Mouse (Mus musculus) hindbrain, embryonic 12.5 days (tissue): ENCODE results near the gene Gm6370. TPM values are rescaled to one million over a fixed set of nuclear protein-coding genes. Genes with fewer than 3 reads are reported as not detected.
"Not testable (repeated sequence)": the region's sequence is repeated elsewhere in the genome, so short reads cannot be mapped to it uniquely, and the experiment has no call there.

Experiments
- ATAC-seq: fragments of 200-750 bp; cut with Nextera tagmentation; 2 replicates; pipeline ENCODE4 v1.8.0; 2017; ENCODE audit warnings: moderate TSS enrichment; ENCODE audit not compliant: low FRiP score
- H3K27ac ChIP-seq: fragments of 300-500 bp; sonication (generic); 2 replicates; pipeline ENCODE4 v1.5.1; 2016; ENCODE audit warnings: mild to moderate bottlenecking
- H3K27me3 ChIP-seq: fragments of 300-500 bp; sonication (generic); 2 replicates; pipeline ENCODE4 v1.6.1; 2016; ENCODE audit warnings: mild to moderate bottlenecking
- H3K36me3 ChIP-seq: fragments of 300-500 bp; sonication (generic); 2 replicates; pipeline ENCODE4 v1.6.1; 2016; ENCODE audit warnings: mild to moderate bottlenecking
- H3K4me1 ChIP-seq: fragments of 300-500 bp; sonication (generic); 2 replicates; pipeline ENCODE4 v1.6.1; 2016
- H3K4me2 ChIP-seq: fragments of 300-500 bp; sonication (generic); replicated peaks from 2 replicates; pipeline ENCODE4 v1.6.1; 2016; ENCODE audit warnings: mild to moderate bottlenecking
- H3K4me3 ChIP-seq: fragments of 300-500 bp; sonication (generic); 2 replicates; pipeline ENCODE4 v1.5.1; 2016; ENCODE audit warnings: mild to moderate bottlenecking
- H3K9ac ChIP-seq: fragments of 300-500 bp; sonication (generic); 2 replicates; pipeline ENCODE4 v1.6.1; 2016; ENCODE audit warnings: mild to moderate bottlenecking, moderate library complexity
- H3K9me3 ChIP-seq: fragments of 300-500 bp; sonication (generic); replicated peaks from 2 replicates; pipeline ENCODE4 v1.6.1; 2016; ENCODE audit warnings: mild to moderate bottlenecking
- WGBS: fragments of 180-500 bp; shearing (Covaris S2); methylation state at CpG from one replicate; pipeline ENCODE4 v1.1.7; 2016; 5-methylcytosine and 5-hydroxymethylcytosine counted together
- polyA plus RNA-seq: library from polyadenylated mRNA; unstranded; fragments of >200 nt; fragmentation: Nextera tagmentation; extraction: Ambion mirVana; gene quantifications from 2 replicates; pipeline ENCODE4 v1.2.1, GENCODE M21; 2016

Gene Gm6370
- not detected in 2 replicates for polyA plus RNA-seq

GRCm38 (mm10) chr5:146491063-146491462 is at the start of gene Gm6370:
TSS of gene Gm6370 (plus strand) at chr5:146491363.
- no CpG with 5 or more reads among the region's 5 CpGs for WGBS
- H3K27me3 ChIP-seq, H3K4me3 ChIP-seq, H3K27ac ChIP-seq, H3K9me3 ChIP-seq, H3K4me1 ChIP-seq, ATAC-seq, H3K36me3 ChIP-seq, H3K4me2 ChIP-seq, H3K9ac ChIP-seq: not testable (repeated sequence)

- H3K27me3 ChIP-seq: no peaks in the 10 kb centered on the region
- no peak overlapping the region for H3K4me3 ChIP-seq
- H3K4me1 ChIP-seq: no peaks in the 10 kb centered on the region
- no peak for ATAC-seq
- H3K4me2 ChIP-seq: no peak overlapping the region
- H3K9me3 ChIP-seq: 0 out of 2 replicates have a peak, but pooled peaks cover 11% of the 10 kb centered on the region
- H3K9ac ChIP-seq: no peak overlapping the region
- H3K36me3 ChIP-seq: peaks cover 27% of the 10 kb centered on the region
- 94% methylated on average over 2 of the region's 2 CpGs for WGBS
- H3K27ac ChIP-seq: no peak overlapping the region
Measured at GRCm38 (mm10) chr5:146442767-146443166, 48.4 kb upstream of the Gm6370 start.

- H3K4me2 ChIP-seq: no peak overlapping the region
- no peak overlapping the region for H3K9ac ChIP-seq
- H3K4me1 ChIP-seq: no peaks in the 10 kb centered on the region
- H3K4me3 ChIP-seq: no peak overlapping the region
- H3K27me3 ChIP-seq: no peaks in the 10 kb centered on the region
- H3K27ac ChIP-seq: no peak overlapping the region
- 0 out of 2 replicates have a peak, but pooled peaks cover 3% of the 10 kb centered on the region for H3K36me3 ChIP-seq
- no peak for ATAC-seq
- 92% methylated on average over 2 of the region's 2 CpGs for WGBS
- H3K9me3 ChIP-seq: no peaks in the 10 kb centered on the region
Measured at GRCm38 (mm10) chr5:146446633-146447032, 44.5 kb upstream of the Gm6370 start.

- Histone ChIP-seq H3K36me3 (peaks cover 26% of the 10 kb centered on the region), H3K9ac (no peak overlapping the region), H3K9me3 (no peaks in the 10 kb centered on the region), H3K4me3 (no peak overlapping the region), H3K4me1 (no peaks in the 10 kb centered on the region), H3K27ac (no peak overlapping the region), H3K27me3 (no peaks in the 10 kb centered on the region), H3K4me2 (no peak overlapping the region)
- no peak for ATAC-seq
- 70% methylated on average over 11 of the region's 11 CpGs for WGBS
Measured at GRCm38 (mm10) chr5:146451592-146452254, 39.4 kb upstream of the Gm6370 start.

GRCm38 (mm10) chr5:146453556-146453955 is 37.6 kb upstream of the Gm6370 start:
- H3K4me1 ChIP-seq: no peaks in the 10 kb centered on the region
- no peak for ATAC-seq
- H3K4me2 ChIP-seq: no peak overlapping the region
- no peak overlapping the region for H3K4me3 ChIP-seq
- no peaks in the 10 kb centered on the region for H3K9me3 ChIP-seq
- H3K27ac ChIP-seq: no peak overlapping the region
- no peaks in the 10 kb centered on the region for H3K27me3 ChIP-seq
- 91% methylated on average over 6 of the region's 6 CpGs for WGBS
- peaks cover 34% of the 10 kb centered on the region for H3K36me3 ChIP-seq
- no peak overlapping the region for H3K9ac ChIP-seq

GRCm38 (mm10) chr5:146461612-146462011 is 29.6 kb upstream of the Gm6370 start:
- ATAC-seq: no peak
- H3K4me3 ChIP-seq: no peak overlapping the region
- H3K27me3 ChIP-seq: no peaks in the 10 kb centered on the region
- H3K9ac ChIP-seq: no peak overlapping the region
- H3K27ac ChIP-seq: no peak overlapping the region
- no peaks in the 10 kb centered on the region for H3K9me3 ChIP-seq
- H3K36me3 ChIP-seq: peaks cover 25% of the 10 kb centered on the region
- H3K4me1 ChIP-seq: no peaks in the 10 kb centered on the region
- no peak overlapping the region for H3K4me2 ChIP-seq
- WGBS: 78% methylated on average over 8 of the region's 8 CpGs

- H3K36me3 ChIP-seq: peaks cover 32% of the 10 kb centered on the region
- 96% methylated on average over 19 of the region's 19 CpGs for WGBS
- no peaks in the 10 kb centered on the region for H3K27me3 ChIP-seq
- H3K9me3 ChIP-seq: no peaks in the 10 kb centered on the region
- no peak overlapping the region for H3K27ac ChIP-seq
- no peak overlapping the region for H3K4me2 ChIP-seq
- no peak for ATAC-seq
- no peak overlapping the region for H3K9ac ChIP-seq
- H3K4me3 ChIP-seq: no peak overlapping the region
- no peaks in the 10 kb centered on the region for H3K4me1 ChIP-seq
Measured at GRCm38 (mm10) chr5:146466663-146467062, 24.5 kb upstream of the Gm6370 start.

- Histone ChIP-seq H3K27me3 (no peaks in the 10 kb centered on the region), H3K4me3 (no peak overlapping the region), H3K27ac (no peak overlapping the region), H3K4me1 (no peaks in the 10 kb centered on the region), H3K9me3 (no peaks in the 10 kb centered on the region), H3K36me3 (peaks cover 32% of the 10 kb centered on the region), H3K9ac (no peak overlapping the region), H3K4me2 (no peak overlapping the region)
- WGBS: 88% methylated on average over 9 of the region's 9 CpGs
- ATAC-seq: no peak
Measured at GRCm38 (mm10) chr5:146468311-146468710, 22.9 kb upstream of the Gm6370 start.

- no peaks in the 10 kb centered on the region for H3K9me3 ChIP-seq
- 89% methylated on average over 9 of the region's 9 CpGs for WGBS
- H3K9ac ChIP-seq: no peak overlapping the region
- no peaks in the 10 kb centered on the region for H3K27me3 ChIP-seq
- ATAC-seq: no peak
- H3K4me1 ChIP-seq: no peaks in the 10 kb centered on the region
- H3K27ac ChIP-seq: no peak overlapping the region
- H3K4me2 ChIP-seq: no peak overlapping the region
- no peak overlapping the region for H3K4me3 ChIP-seq
- H3K36me3 ChIP-seq: peaks cover 32% of the 10 kb centered on the region
Measured at GRCm38 (mm10) chr5:146470821-146471220, 20.3 kb upstream of the Gm6370 start.

GRCm38 (mm10) chr5:146471311-146471710 is 19.9 kb upstream of the Gm6370 start:
- no peaks in the 10 kb centered on the region for H3K27me3 ChIP-seq
- H3K27ac ChIP-seq: no peak overlapping the region
- no peak for ATAC-seq
- no peak overlapping the region for H3K9ac ChIP-seq
- peaks cover 32% of the 10 kb centered on the region for H3K36me3 ChIP-seq
- 89% methylated on average over 5 of the region's 5 CpGs for whole genome bisulfite sequencing
- no peaks in the 10 kb centered on the region for H3K4me1 ChIP-seq
- no peak overlapping the region for H3K4me3 ChIP-seq
- no peak overlapping the region for H3K4me2 ChIP-seq
- no peaks in the 10 kb centered on the region for H3K9me3 ChIP-seq

GRCm38 (mm10) chr5:146471821-146472220 is 19.3 kb upstream of the Gm6370 start:
- H3K36me3 ChIP-seq: peaks cover 31% of the 10 kb centered on the region
- H3K4me1 ChIP-seq: no peaks in the 10 kb centered on the region
- no peaks in the 10 kb centered on the region for H3K27me3 ChIP-seq
- no peak overlapping the region for H3K4me2 ChIP-seq
- ATAC-seq: no peak
- no peak overlapping the region for H3K4me3 ChIP-seq
- no peaks in the 10 kb centered on the region for H3K9me3 ChIP-seq
- H3K27ac ChIP-seq: no peak overlapping the region
- 95% methylated on average over 12 of the region's 12 CpGs for WGBS
- no peak overlapping the region for H3K9ac ChIP-seq

- not testable (repeated sequence) for H3K4me1 ChIP-seq, H3K4me2 ChIP-seq, ATAC-seq, H3K4me3 ChIP-seq, H3K27me3 ChIP-seq, H3K9ac ChIP-seq, H3K27ac ChIP-seq, H3K9me3 ChIP-seq, H3K36me3 ChIP-seq
- 11% methylated on average over 4 of the region's 4 CpGs for WGBS
Measured at GRCm38 (mm10) chr5:146479564-146479963, 11.6 kb upstream of the Gm6370 start.

- not testable (repeated sequence) for H3K9ac ChIP-seq, H3K4me3 ChIP-seq, H3K27ac ChIP-seq, H3K4me2 ChIP-seq, H3K27me3 ChIP-seq, H3K36me3 ChIP-seq, H3K4me1 ChIP-seq, ATAC-seq, H3K9me3 ChIP-seq
- 83% methylated on average over 3 of the region's 3 CpGs for WGBS
Measured at GRCm38 (mm10) chr5:146481665-146482064, 9.5 kb upstream of the Gm6370 start, which contains the start of gene Gm6408. TSS of gene Gm6408 (plus strand) at chr5:146481965.
